ENCODE assay signal across 25 mouse cellular contexts in genomic region chr9:86554641-86555040, GRCm38 (mm10). TPM values are rescaled to one million over a fixed set of nuclear protein-coding genes. Genes with fewer than 3 reads are reported as not detected.
A peak's percentile ranks its signal among the peaks of the same experiment; 100 is the strongest.
DNase-seq lines count a peak whose midpoint lies in the region; ATAC-seq and TF ChIP-seq lines count a peak whose summit lies in the region.
"Had no signal": no experiment of that assay in that cellular context is flagged by ENCODE, and none has a peak within 500 bp of the region (broad histone marks: within the 10 kb centered on the region; RNA-seq: fewer than 3 reads in every experiment).

No protein-coding gene starts in this region.

- 57% methylated on average over 4 of the region's 4 CpGs for WGBS in cerebellum, adult 2 months
- WGBS in hindbrain, embryonic 16.5 days, result 90% methylated on average over 4 of the region's 4 CpGs
- 89% methylated on average over 4 of the region's 4 CpGs for WGBS in hindbrain, embryonic 13.5 days
- WGBS in midbrain, postnatal 0 days, result 93% methylated on average over 4 of the region's 4 CpGs
- WGBS in midbrain, embryonic 10.5 days, result 92% methylated on average over 4 of the region's 4 CpGs
- WGBS in neural tube, embryonic 15.5 days, result 93% methylated on average over 4 of the region's 4 CpGs

- TF ChIP-seq POLR2A in cerebellum, adult 2 months (IDR thresholded peaks at IDR 0.05; ENCODE audit: borderline replicate concordance, insufficient read depth, low read length), result no peak

- no peaks in the 10 kb centered on the region for H3K9me3 ChIP-seq in hindbrain, embryonic 16.5 days (ENCODE audit: control insufficient read depth, low read length)
- H3K9me3 ChIP-seq in hindbrain, embryonic 13.5 days, result no peaks in the 10 kb centered on the region
- no peaks in the 10 kb centered on the region for H3K9me3 ChIP-seq in midbrain, postnatal 0 days (ENCODE audit: low read length)
- no peaks in the 10 kb centered on the region for H3K9me3 ChIP-seq in midbrain, embryonic 10.5 days (replicated peaks)
- H3K9me3 ChIP-seq in neural tube, embryonic 15.5 days (replicated peaks), result no peaks in the 10 kb centered on the region
- H3K9me3 ChIP-seq: embryonic facial prominence, embryonic 10.5 days; embryonic facial prominence, embryonic 13.5 days; forebrain, embryonic 12.5 days; forebrain, embryonic 15.5 days; heart, embryonic 10.5 days; heart, embryonic 13.5 days; intestine, embryonic 15.5 days had no signal

- no peak overlapping the region for H3K9ac ChIP-seq in hindbrain, embryonic 16.5 days (ENCODE audit: low read depth, low read length)
- no peak overlapping the region for H3K9ac ChIP-seq in hindbrain, embryonic 13.5 days
- H3K9ac ChIP-seq in midbrain, postnatal 0 days (replicated peaks; ENCODE audit: low read length, poor library complexity, severe bottlenecking), result no peak overlapping the region
- H3K9ac ChIP-seq in neural tube, embryonic 15.5 days (replicated peaks), result no peak overlapping the region
- H3K9ac ChIP-seq: embryonic facial prominence, embryonic 13.5 days; forebrain, embryonic 12.5 days; forebrain, embryonic 15.5 days; heart, embryonic 13.5 days; hindbrain, embryonic 14.5 days; intestine, embryonic 15.5 days had no signal

- no peak overlapping the region for H3K4me3 ChIP-seq in cerebellum, adult 2 months (replicated peaks; ENCODE audit: insufficient read depth, low read depth, low read length)
- no peak overlapping the region for H3K4me3 ChIP-seq in hindbrain, embryonic 16.5 days (ENCODE audit: low read length)
- H3K4me3 ChIP-seq in hindbrain, embryonic 13.5 days, result no peak overlapping the region
- no peak overlapping the region for H3K4me3 ChIP-seq in midbrain, postnatal 0 days (ENCODE audit: low read depth, low read length)
- H3K4me3 ChIP-seq in midbrain, embryonic 10.5 days, result no peak overlapping the region
- no peak overlapping the region for H3K4me3 ChIP-seq in neural tube, embryonic 15.5 days (replicated peaks)
- H3K4me3 ChIP-seq: embryonic facial prominence, embryonic 10.5 days; embryonic facial prominence, embryonic 13.5 days; erythroblast, embryonic 14.5 days; forebrain, embryonic 12.5 days; forebrain, embryonic 15.5 days; heart, adult 2 months; heart, embryonic 10.5 days; heart, embryonic 13.5 days; intestine, embryonic 15.5 days had no signal

- H3K4me2 ChIP-seq in hindbrain, embryonic 16.5 days (ENCODE audit: low read length), result no peak overlapping the region
- H3K4me2 ChIP-seq in hindbrain, embryonic 13.5 days, result no peak overlapping the region
- no peak overlapping the region for H3K4me2 ChIP-seq in midbrain, postnatal 0 days (ENCODE audit: low read depth, low read length, poor library complexity, severe bottlenecking)
- H3K4me2 ChIP-seq in neural tube, embryonic 15.5 days, result no peak overlapping the region
- H3K4me2 ChIP-seq: embryonic facial prominence, embryonic 13.5 days; forebrain, embryonic 12.5 days; forebrain, embryonic 15.5 days; heart, embryonic 13.5 days; hindbrain, embryonic 14.5 days; intestine, embryonic 15.5 days had no signal

- H3K27ac ChIP-seq in cerebellum, adult 2 months (ENCODE audit: insufficient read depth, low read length), result no peak overlapping the region
- no peak overlapping the region for H3K27ac ChIP-seq in hindbrain, embryonic 16.5 days (ENCODE audit: low read depth, low read length)
- H3K27ac ChIP-seq in hindbrain, embryonic 13.5 days, result no peak overlapping the region
- H3K27ac ChIP-seq in midbrain, postnatal 0 days (ENCODE audit: low read depth, low read length), result no peak overlapping the region
- no peak overlapping the region for H3K27ac ChIP-seq in midbrain, embryonic 10.5 days (replicated peaks)
- no peak overlapping the region for H3K27ac ChIP-seq in neural tube, embryonic 15.5 days (replicated peaks)
- H3K27ac ChIP-seq: embryonic facial prominence, embryonic 10.5 days; embryonic facial prominence, embryonic 13.5 days; forebrain, embryonic 12.5 days; forebrain, embryonic 15.5 days; heart, adult 2 months; heart, embryonic 10.5 days; heart, embryonic 13.5 days; hindbrain, embryonic 14.5 days; intestine, embryonic 15.5 days had no signal

- DNase-seq in cerebellum, postnatal 10 days, result peak; percentile 59 to 62
- DNase-seq in cerebellum, adult 2 months, result no peak
- peak; percentile 11 for DNase-seq in midbrain, postnatal 0 days (ENCODE audit: low spot score)
- no peak for DNase-seq in midbrain, embryonic 10.5 days (ENCODE audit: low spot score)
- DNase-seq: adrenal gland, adult 8-10 months; adrenal gland, postnatal 25 days; cerebellum, adult 11 months; cerebellum, adult 9-10 months; embryo, embryonic 11 days; gastrocnemius, postnatal 25 days; heart, adult 2 months; heart, postnatal 14 days had no signal

- H3K36me3 ChIP-seq in hindbrain, embryonic 16.5 days (ENCODE audit: control insufficient read depth, insufficient read depth, low read length), result peaks cover 62% of the 10 kb centered on the region
- H3K36me3 ChIP-seq in hindbrain, embryonic 13.5 days, result peaks cover 84% of the 10 kb centered on the region
- peaks cover 51% of the 10 kb centered on the region for H3K36me3 ChIP-seq in midbrain, postnatal 0 days (ENCODE audit: insufficient read depth, low read length)
- H3K36me3 ChIP-seq in midbrain, embryonic 10.5 days, result peaks cover 88% of the 10 kb centered on the region
- peaks cover 76% of the 10 kb centered on the region for H3K36me3 ChIP-seq in neural tube, embryonic 15.5 days

- 0 out of 2 replicates have a peak, but pooled peaks have one; percentile 42 for ATAC-seq in hindbrain, embryonic 16.5 days
- ATAC-seq in hindbrain, embryonic 13.5 days (ENCODE audit: low FRiP score), result no peak
- no peak for ATAC-seq in midbrain, postnatal 0 days (ENCODE audit: low FRiP score)
- no peak for ATAC-seq in neural tube, embryonic 15.5 days (ENCODE audit: low FRiP score)
- ATAC-seq: activated CD4-positive, CD25-positive, alpha-beta regulatory T cell, adult 4 months; forebrain, embryonic 15.5 days; intestine, embryonic 15.5 days had no signal

- no peaks in the 10 kb centered on the region for H3K4me1 ChIP-seq in cerebellum, adult 2 months (ENCODE audit: control insufficient read depth, insufficient read depth, low read length)
- H3K4me1 ChIP-seq in hindbrain, embryonic 16.5 days (ENCODE audit: control insufficient read depth, insufficient read depth, low read depth, low read length), result no peaks in the 10 kb centered on the region
- H3K4me1 ChIP-seq in hindbrain, embryonic 13.5 days (replicated peaks), result no peaks in the 10 kb centered on the region
- no peaks in the 10 kb centered on the region for H3K4me1 ChIP-seq in midbrain, postnatal 0 days (ENCODE audit: insufficient read depth, low read length)
- no peaks in the 10 kb centered on the region for H3K4me1 ChIP-seq in midbrain, embryonic 10.5 days
- H3K4me1 ChIP-seq in neural tube, embryonic 15.5 days, result no peaks in the 10 kb centered on the region
- H3K4me1 ChIP-seq: embryonic facial prominence, embryonic 10.5 days; embryonic facial prominence, embryonic 13.5 days; forebrain, embryonic 12.5 days; forebrain, embryonic 15.5 days; heart, embryonic 10.5 days; heart, embryonic 13.5 days; intestine, embryonic 15.5 days had no signal

- no peak for TF ChIP-seq CTCF in cerebellum, adult 2 months (IDR thresholded peaks at IDR 0.05; ENCODE audit: borderline replicate concordance, insufficient read depth, low read depth, low read length)
- no peak for TF ChIP-seq CTCF in midbrain, postnatal 0 days (IDR thresholded peaks at IDR 0.05)

- H3K27me3 ChIP-seq in cerebellum, adult 2 months (ENCODE audit: control insufficient read depth, insufficient read depth, low read length), result no peaks in the 10 kb centered on the region
- H3K27me3 ChIP-seq in hindbrain, embryonic 16.5 days (replicated peaks; ENCODE audit: control insufficient read depth, insufficient read depth, low read length), result no peaks in the 10 kb centered on the region
- H3K27me3 ChIP-seq in hindbrain, embryonic 13.5 days, result no peaks in the 10 kb centered on the region
- H3K27me3 ChIP-seq in midbrain, postnatal 0 days (ENCODE audit: insufficient read depth, low read length), result no peaks in the 10 kb centered on the region
- H3K27me3 ChIP-seq in midbrain, embryonic 10.5 days (ENCODE audit: low read depth, poor library complexity, severe bottlenecking), result no peaks in the 10 kb centered on the region
- no peaks in the 10 kb centered on the region for H3K27me3 ChIP-seq in neural tube, embryonic 15.5 days (replicated peaks)
- H3K27me3 ChIP-seq: embryonic facial prominence, embryonic 13.5 days; forebrain, embryonic 12.5 days; forebrain, embryonic 15.5 days; heart, embryonic 13.5 days; intestine, embryonic 15.5 days had no signal

RNA-seq across cellular contexts. Expression of gene Pgm3, which starts 17.0 kb away (rescaled TPM):
- 12.2 and 12.9 TPM in 2 replicates for polyA plus RNA-seq in cerebellum, adult 2 months (2012; rRNA removed)
- 36.1 and 39.8 TPM in 2 replicates for polyA plus RNA-seq in hindbrain, embryonic 16.5 days (2015; fragmentation: Nextera tagmentation; extraction: Ambion mirVana)
- 41.4 and 43.5 TPM in 2 replicates for polyA plus RNA-seq in hindbrain, embryonic 13.5 days (2015; fragmentation: Nextera tagmentation; extraction: Ambion mirVana)
- total RNA-seq in midbrain, postnatal 0 days (2014; rRNA removed), result 19.3 and 20.9 TPM in 2 replicates
- polyA plus RNA-seq in midbrain, postnatal 0 days (2015; fragmentation: Nextera tagmentation; extraction: Ambion mirVana), result 25.1 and 25.5 TPM in 2 replicates
- 35.6 and 40.1 TPM in 2 replicates for polyA plus RNA-seq in midbrain, embryonic 10.5 days (2016; fragmentation: Nextera tagmentation; extraction: Ambion mirVana)
- 32.0 and 32.2 TPM in 2 replicates for polyA plus RNA-seq in neural tube, embryonic 15.5 days (2015; fragmentation: Nextera tagmentation; extraction: Ambion mirVana)

RNA-seq across cellular contexts. Expression of gene Rwdd2a, which starts 17.1 kb away (rescaled TPM):
- 31.6 and 33.2 TPM in 2 replicates for polyA plus RNA-seq in cerebellum, adult 2 months (2012; rRNA removed)
- 37.2 and 48.9 TPM in 2 replicates for polyA plus RNA-seq in hindbrain, embryonic 16.5 days (2015; fragmentation: Nextera tagmentation; extraction: Ambion mirVana)
- 9.6 TPM in 2 replicates for polyA plus RNA-seq in hindbrain, embryonic 13.5 days (2015; fragmentation: Nextera tagmentation; extraction: Ambion mirVana)
- 30.4 and 38.7 TPM in 2 replicates for total RNA-seq in midbrain, postnatal 0 days (2014; rRNA removed)
- polyA plus RNA-seq in midbrain, postnatal 0 days (2015; fragmentation: Nextera tagmentation; extraction: Ambion mirVana), result 75.0 and 75.5 TPM in 2 replicates
- polyA plus RNA-seq in midbrain, embryonic 10.5 days (2016; fragmentation: Nextera tagmentation; extraction: Ambion mirVana), result 3.4 and 4.4 TPM in 2 replicates
- polyA plus RNA-seq in neural tube, embryonic 15.5 days (2015; fragmentation: Nextera tagmentation; extraction: Ambion mirVana), result 37.7 and 42.6 TPM in 2 replicates
- polyA plus RNA-seq: erythroblast, embryonic 14.5 days had no signal

Comparison
In these comparisons a context has a peak if more than half of its experiments do, and no peak if none do; other contexts are left out.
1. DNase-seq: peak in cerebellum, postnatal 10 days (2 of 2) and midbrain, postnatal 0 days (single experiment); none in cerebellum, adult 2 months (0 of 2) and midbrain, embryonic 10.5 days (single experiment).